Mouse (Mus musculus) naive thymus-derived CD4-positive, alpha-beta T cell, adult 2 months (primary cell): Measurements from ENCODE around the gene Bmpr1b.

Source experiments
- DNase-seq: peaks from one replicate; pipeline ENCODE4 v3.0.0-alpha.2; 2011; ENCODE audit warnings: low read depth

Gene Bmpr1b

DNA sequence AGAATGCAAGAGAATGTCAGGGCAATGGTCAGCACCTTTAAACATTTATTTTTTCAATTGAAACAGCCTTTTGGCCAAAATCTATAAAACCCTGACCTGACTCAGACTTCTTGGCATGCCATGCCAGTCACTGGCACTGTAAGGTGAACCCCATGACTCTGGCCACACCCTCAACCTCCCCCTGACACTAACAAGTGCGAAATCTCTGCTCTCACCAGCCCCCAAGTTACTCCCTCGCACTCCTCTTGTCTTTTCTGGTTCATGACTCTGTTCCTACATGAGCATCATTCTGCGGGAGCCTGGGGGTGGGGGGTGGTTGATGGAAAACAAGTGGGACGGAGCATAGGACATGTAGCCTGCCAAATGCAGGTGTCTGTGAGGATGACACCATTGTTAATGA lies 135.1 kb downstream of the Bmpr1b start:
- no peak for DNase-seq

- DNase-seq = no peak
Measured at GRCm38 (mm10) chr3:142019716-142020115, 149.5 kb downstream of the Bmpr1b start.

DNA sequence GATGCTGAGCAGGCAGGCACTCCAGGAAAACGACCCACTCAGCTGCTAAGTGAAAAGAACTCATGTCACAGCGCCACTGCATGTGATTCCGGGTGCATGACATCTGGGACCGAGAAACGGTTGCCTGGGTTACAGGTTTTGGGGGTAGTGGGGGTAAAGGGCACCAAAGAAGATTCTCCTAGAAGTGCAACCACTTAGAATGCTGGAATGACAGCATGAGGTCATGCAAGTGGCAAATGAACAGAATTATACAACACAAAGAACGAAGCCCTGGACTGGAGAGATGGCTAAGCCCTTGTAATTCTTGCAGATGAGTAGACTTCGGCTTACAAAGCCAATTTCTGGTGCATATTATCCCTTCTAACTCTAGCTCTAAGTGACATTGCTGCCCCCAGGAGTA lies 184.7 kb downstream of the Bmpr1b start:
- no peak for DNase-seq

- no peak for DNase-seq
Measured at GRCm38 (mm10) chr3:141981613-141982432, 187.4 kb downstream of the Bmpr1b start.

GRCm38 (mm10) chr3:141966244-141966643 lies 203.0 kb downstream of the Bmpr1b start:
- DNase-seq = no peak

- no peak for DNase-seq
Measured at GRCm38 (mm10) chr3:141952931-141953330, 216.3 kb downstream of the Bmpr1b start.

DNA sequence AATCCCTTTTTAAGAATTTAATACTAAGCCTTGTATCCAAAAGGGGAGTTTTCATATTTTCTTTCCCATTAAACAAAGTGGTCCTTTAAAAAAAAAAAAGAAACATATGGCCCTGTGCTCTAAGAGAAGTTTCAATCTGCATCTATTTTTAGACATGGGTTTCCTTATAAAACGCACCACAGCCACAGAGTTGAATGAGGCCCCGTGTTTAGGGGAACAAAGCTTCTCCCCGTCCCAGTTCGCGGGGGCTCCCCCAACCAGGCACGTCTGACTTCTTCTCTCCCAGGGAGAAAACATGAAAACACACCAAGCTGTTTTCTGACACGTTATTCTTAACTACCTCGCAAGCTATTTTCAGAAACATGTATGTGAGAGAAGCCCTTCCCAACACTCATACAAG lies 218.6 kb downstream of the Bmpr1b start:
- DNase-seq = no peak

- no peak for DNase-seq
Measured at GRCm38 (mm10) chr3:141948506-141948905, 220.7 kb downstream of the Bmpr1b start.

GRCm38 (mm10) chr3:141948096-141948495 lies 221.1 kb downstream of the Bmpr1b start:
- no peak for DNase-seq

GRCm38 (mm10) chr3:141946846-141947245 lies 222.4 kb downstream of the Bmpr1b start:
- DNase-seq = no peak

GRCm38 (mm10) chr3:141943317-141943742 lies 225.9 kb downstream of the Bmpr1b start:
- DNase-seq = no peak

- no peak for DNase-seq
Measured at GRCm38 (mm10) chr3:141940207-141940606, 229.0 kb downstream of the Bmpr1b start.

- no peak for DNase-seq
Measured at GRCm38 (mm10) chr3:141936594-141937272, 232.5 kb downstream of the Bmpr1b start.

- no peak for DNase-seq
Measured at GRCm38 (mm10) chr3:141932956-141933355, 236.3 kb downstream of the Bmpr1b start.

GRCm38 (mm10) chr3:141931372-141932092 lies 237.7 kb downstream of the Bmpr1b start:
- DNase-seq = no peak

- DNase-seq = no peak
Measured at GRCm38 (mm10) chr3:141923442-141923841, 245.8 kb downstream of the Bmpr1b start.

DNA sequence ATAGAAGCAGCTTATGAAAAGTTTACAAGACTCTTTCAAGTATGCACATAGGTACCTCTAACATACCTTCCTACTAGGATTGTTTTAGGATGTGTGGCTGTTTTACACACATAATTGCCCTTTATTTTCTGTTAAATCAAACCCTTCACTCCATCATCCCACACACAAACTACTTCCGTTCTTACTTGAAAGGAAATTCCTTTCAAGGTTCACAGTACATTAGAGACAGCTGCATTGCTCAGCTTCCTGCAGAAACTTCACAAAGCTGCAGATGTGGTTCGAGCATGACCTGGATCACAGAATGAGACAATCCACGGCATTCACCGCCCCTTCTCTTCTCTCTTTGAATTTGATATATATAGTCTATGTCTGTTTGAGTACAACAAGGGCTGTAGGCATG lies 248.1 kb downstream of the Bmpr1b start:
- no peak for DNase-seq

- DNase-seq = no peak
Measured at GRCm38 (mm10) chr3:141919661-141920060, 249.6 kb downstream of the Bmpr1b start.

GRCm38 (mm10) chr3:141917166-141917565 lies 252.1 kb downstream of the Bmpr1b start:
- DNase-seq = no peak

- no peak for DNase-seq
Measured at GRCm38 (mm10) chr3:141915995-141916394, 253.2 kb downstream of the Bmpr1b start.

GRCm38 (mm10) chr3:141914588-141914987 lies 254.6 kb downstream of the Bmpr1b start:
- DNase-seq = no peak

DNA sequence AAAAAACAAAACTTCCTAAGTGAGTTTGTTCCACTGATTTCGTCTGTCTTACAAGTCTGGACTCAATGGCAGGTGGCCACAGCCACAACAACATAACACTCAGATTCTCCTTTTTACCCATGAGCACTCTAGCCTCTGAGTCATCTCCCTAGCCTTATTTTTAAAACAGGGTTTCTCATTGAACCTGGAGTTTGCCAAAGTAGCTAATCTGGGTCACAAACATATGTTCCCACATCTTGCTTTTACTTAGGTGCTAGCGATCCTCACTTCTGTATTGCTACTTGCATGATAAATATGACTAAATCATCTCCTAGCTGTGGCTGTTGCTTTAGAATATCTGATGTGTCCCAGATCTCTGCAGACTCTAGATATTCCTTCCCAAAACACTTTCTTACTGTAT lies 260.1 kb downstream of the Bmpr1b start:
- no peak for DNase-seq
